In the genomic region with DNA sequence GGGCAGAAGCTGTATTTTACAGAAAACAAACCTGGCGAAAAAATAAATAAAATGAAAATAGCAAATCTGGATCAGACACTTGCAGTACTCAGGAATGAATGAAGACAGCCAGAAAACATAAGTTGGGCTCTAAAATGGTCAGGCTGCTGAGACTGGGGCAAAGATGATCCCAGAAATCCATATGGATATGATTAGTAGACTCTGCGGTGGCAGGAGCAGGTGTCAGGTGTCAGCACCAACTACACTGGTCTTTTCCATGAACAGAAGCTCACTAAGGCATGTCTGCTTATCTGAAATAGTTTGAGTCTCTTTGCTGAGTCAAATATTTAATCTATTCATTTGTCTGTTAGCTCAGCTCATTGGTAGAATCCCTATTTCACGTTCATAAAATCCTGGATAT, we compare ENCODE assay signal across 25 mouse cellular contexts.
"Had no signal": no experiment of that assay in that cellular context is flagged by ENCODE, and none has a peak within 500 bp of the region (broad histone marks: within the 10 kb centered on the region; RNA-seq: fewer than 3 reads in every experiment).

No protein-coding gene starts in this region.

- DNase-seq: gastrocnemius, postnatal 14 days; gastrocnemius, postnatal 36 days; heart, adult 18-20 months; heart, postnatal 10 days; kidney, adult 11 months; kidney, adult 2 months; kidney, adult 9 months; kidney, postnatal 14 days; kidney, postnatal 36 days; layer of hippocampus, adult 9-11 months; layer of hippocampus, postnatal 36 days; liver; liver, embryonic 13.5 days had no signal

- H3K36me3 ChIP-seq: heart, embryonic 10.5 days; heart, embryonic 12.5 days; hindbrain, embryonic 13.5 days; hindbrain, embryonic 15.5 days; kidney, embryonic 15.5 days; liver, embryonic 13.5 days; liver, embryonic 15.5 days had no signal

- H3K4me1 ChIP-seq: liver, embryonic 13.5 days; liver, embryonic 15.5 days had no signal

- H3K9me3 ChIP-seq: heart, embryonic 10.5 days; heart, embryonic 12.5 days; hindbrain, embryonic 13.5 days; hindbrain, embryonic 15.5 days; kidney, embryonic 15.5 days; limb, embryonic 10.5 days; limb, embryonic 12.5 days; liver, embryonic 13.5 days; liver, embryonic 15.5 days had no signal

- ATAC-seq: hindbrain, postnatal 0 days; intestine, embryonic 16.5 days had no signal

- H3K4me2 ChIP-seq: heart, embryonic 12.5 days; hindbrain, embryonic 13.5 days; hindbrain, embryonic 15.5 days; kidney, embryonic 15.5 days; limb, embryonic 12.5 days; liver, embryonic 11.5 days; liver, embryonic 13.5 days; liver, embryonic 15.5 days had no signal

- H3K4me3 ChIP-seq: heart, embryonic 10.5 days; heart, embryonic 12.5 days; hindbrain, embryonic 13.5 days; hindbrain, embryonic 15.5 days; kidney, embryonic 15.5 days; limb, embryonic 10.5 days; limb, embryonic 12.5 days; liver, embryonic 13.5 days; liver, embryonic 15.5 days had no signal

- H3K27ac ChIP-seq: heart, embryonic 10.5 days; hindbrain, embryonic 13.5 days; hindbrain, embryonic 15.5 days; hindbrain, postnatal 0 days; kidney, embryonic 15.5 days; kidney, postnatal 0 days; limb, embryonic 12.5 days; liver, embryonic 13.5 days; liver, embryonic 15.5 days had no signal

- H3K9ac ChIP-seq: heart, embryonic 12.5 days; hindbrain, embryonic 13.5 days; hindbrain, embryonic 15.5 days; kidney, embryonic 15.5 days; limb, embryonic 12.5 days; liver, embryonic 13.5 days; liver, embryonic 15.5 days had no signal

- H3K27me3 ChIP-seq: heart, embryonic 12.5 days; hindbrain, embryonic 13.5 days; hindbrain, embryonic 15.5 days; kidney, embryonic 15.5 days; limb, embryonic 12.5 days; liver, embryonic 13.5 days; liver, embryonic 15.5 days had no signal
